Mouse (Mus musculus) MEL-GATA-1-ER (cell line): Measurements from ENCODE around the gene Anxa7.

ENCODE experiments used
- DNase-seq: peaks from one replicate; pipeline ENCODE4 v3.0.0-alpha.2; 2012; ENCODE audit warnings: low read depth; ENCODE audit errors: extremely low read depth

Anxa7 gene

GRCm38 (mm10) chr14:20436976-20437375 is 43.0 kb downstream of the Anxa7 start:
- no peak for DNase-seq

GRCm38 (mm10) chr14:20432420-20432819 is 47.5 kb downstream of the Anxa7 start:
- no peak for DNase-seq

DNA sequence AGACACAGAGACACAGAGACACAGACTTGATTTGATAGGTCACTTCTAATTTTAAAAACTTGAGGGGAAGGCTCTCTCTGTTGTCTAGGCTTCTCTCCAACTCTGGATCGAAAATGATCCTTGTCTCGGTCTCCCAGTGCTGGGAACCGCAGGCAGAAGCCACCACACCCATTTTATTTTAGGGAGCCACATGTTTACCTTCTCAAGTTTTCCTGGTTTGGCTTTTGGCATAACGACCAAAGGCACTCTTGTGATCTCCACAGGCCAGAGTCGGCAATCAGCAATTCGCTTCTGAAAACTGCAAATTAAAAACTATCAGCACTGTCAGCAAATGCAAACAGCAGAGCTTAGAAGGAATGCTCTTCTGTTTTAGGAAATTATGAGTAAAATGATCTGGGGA is 48.2 kb downstream of the Anxa7 start:
- DNase-seq, result no peak

DNA sequence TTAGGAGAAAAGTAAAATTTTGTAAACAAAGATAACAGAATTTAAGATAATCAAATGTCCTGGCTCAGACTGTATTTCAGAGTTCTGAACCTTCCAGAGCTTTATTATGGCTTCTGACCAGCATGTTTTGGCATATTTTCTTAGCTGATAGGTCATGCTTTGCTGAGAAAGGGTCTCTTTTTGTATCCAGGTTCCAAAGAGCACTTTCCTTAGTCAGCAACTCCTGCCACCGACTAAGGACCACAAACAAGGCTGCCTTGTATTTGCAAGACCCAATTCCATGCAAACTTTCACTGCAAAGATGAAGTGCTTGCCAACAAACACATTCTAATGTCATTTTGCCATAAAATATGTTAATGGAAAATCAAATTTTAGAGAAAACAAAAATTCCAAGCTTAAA is 50.1 kb downstream of the Anxa7 start:
- no peak for DNase-seq

DNA sequence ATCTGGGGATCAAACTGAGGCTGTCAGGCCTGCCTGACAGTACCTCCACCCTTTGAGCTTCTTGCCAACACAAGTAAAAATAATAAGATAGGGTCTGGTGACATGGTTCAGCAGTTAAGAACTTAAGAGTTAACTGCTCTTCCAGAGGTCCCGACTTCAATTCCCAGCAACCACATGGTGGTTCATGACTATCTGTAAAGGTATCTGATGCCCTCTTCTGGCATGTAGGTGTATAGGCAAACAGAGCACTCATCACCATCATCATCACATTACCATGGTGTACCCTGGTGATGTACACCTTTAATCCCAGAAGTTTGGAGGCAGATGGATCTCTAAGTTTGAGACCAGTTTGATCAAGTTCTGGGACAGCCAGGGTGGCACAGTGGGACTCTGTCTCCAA is 51.3 kb downstream of the Anxa7 start:
- DNase-seq, result no peak

DNA sequence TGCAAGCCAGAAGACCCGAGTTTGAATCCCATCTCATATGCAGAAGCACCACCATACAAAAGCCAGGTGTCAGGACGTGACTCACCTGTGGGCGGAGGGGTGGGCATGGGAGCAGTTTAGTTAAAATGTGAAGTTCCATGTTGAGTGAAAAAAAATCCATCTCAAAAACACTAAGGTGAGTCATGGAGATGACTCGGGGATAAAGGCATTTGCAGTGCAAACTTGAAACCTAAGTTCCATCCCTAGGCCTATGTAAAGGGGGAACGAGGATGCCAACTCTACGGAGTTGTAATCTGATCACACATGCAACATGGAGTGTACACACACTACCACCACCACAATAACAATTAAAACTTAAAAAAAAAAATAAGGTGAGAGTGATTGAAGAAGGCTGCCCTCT is 56.9 kb downstream of the Anxa7 start:
- DNase-seq, result no peak

- DNase-seq, result no peak
These were observed 57.7 kb downstream of the Anxa7 start for GRCm38 (mm10) chr14:20422257-20422656.
